Mouse (Mus musculus): ENCODE measurements around the gene St6galnac3. TPM values are rescaled to one million over a fixed set of nuclear protein-coding genes. Genes with fewer than 3 reads are reported as not detected.

St6galnac3 gene
- total and polyA plus RNA-seq, 3 experiments: 0.08 to 1.1 (median 0.38) TPM

DNA sequence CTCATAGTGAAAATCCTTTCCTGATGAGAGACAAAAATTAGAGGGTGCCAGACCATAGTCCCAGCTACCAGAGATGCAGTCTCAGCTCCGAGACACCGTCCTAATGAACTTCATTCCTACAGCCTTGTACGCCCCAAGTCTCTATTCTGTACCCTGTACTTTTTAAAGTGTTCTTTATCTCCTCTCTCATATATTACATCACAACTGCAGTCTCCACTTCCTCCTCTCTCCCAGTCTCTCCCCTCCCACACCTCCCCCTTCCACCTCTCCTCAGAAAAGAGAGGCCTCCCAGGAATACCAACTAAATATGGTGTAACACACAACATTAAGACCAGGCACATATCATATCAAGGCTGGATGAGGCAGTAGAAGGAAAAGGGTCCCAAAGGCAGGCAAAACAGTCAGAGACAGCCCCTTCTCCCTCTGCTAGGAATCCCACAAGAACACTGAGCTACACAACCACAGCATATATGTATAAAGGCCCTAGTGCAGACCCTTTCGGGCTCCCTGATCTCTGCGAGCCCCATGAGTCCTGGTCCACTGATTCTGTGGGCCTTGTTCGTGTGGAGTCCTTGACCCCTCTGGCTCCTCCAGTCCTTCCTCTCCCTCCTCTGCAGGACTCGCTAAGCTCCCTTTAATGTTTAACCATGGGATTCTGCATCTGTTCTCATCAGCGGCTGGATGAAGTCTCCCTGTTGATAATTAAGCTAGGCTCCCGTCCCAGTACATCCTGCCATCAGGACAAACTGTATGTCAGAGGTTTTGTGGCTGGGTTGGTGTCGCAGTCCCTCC, 502.2 kb downstream of the St6galnac3 start:
- no peak for DNase-seq (ENCODE audit: extremely low read depth)
- Histone ChIP-seq H3K27ac (ENCODE audit: insufficient read depth, low read depth) (no peak overlapping the region), H3K9ac (ENCODE audit: insufficient read depth, low read depth) (no peak overlapping the region), H3K4me2 (ENCODE audit: insufficient read depth, low read depth, poor library complexity, severe bottlenecking) (no peak overlapping the region), H3K27me3 (replicated peaks) (no peaks in the 10 kb centered on the region), H3K79me2 (replicated peaks; ENCODE audit: control insufficient read depth, extremely low read depth, insufficient read depth, poor library complexity, severe bottlenecking) (no peaks in the 10 kb centered on the region), H3K4me1 (ENCODE audit: control insufficient read depth in 1 of 2, insufficient read depth in 2 of 2) (peaks cover 4 to 23% of the 10 kb centered on the region in 2 experiments; a peak in 2 of 4 replicates), H3K36me3 (replicated peaks in 1 of 2; ENCODE audit: control insufficient read depth in 1 of 2, insufficient read depth in 1 of 2, low read length in 1 of 2) (no peaks in the 10 kb centered on the region), H3K4me3 (replicated peaks in 1 of 3; ENCODE audit: low read depth in 2 of 3, low read length in 2 of 3, poor library complexity in 1 of 3) (no peak overlapping the region), H3K9me3 (replicated peaks; ENCODE audit: low read length) (no peaks in the 10 kb centered on the region)
- no peak for TF ChIP-seq SIN3A (IDR thresholded peaks at IDR 0.05; ENCODE audit: low read length)
- dilution Hi-C loops (cut with MboI; ENCODE audit: extremely low pct_ligation_motif_present, extremely low pct_unique_long_range_greater_than_20kb, low sequenced_read_pairs): no loop called here
- in situ Hi-C loops (cut with MboI; ENCODE audit: low pct_ligation_motif_present, low pct_unique_long_range_greater_than_20kb, low sequenced_read_pairs): no loop called here

- dilution Hi-C loops (cut with MboI; ENCODE audit: extremely low pct_ligation_motif_present, extremely low pct_unique_long_range_greater_than_20kb, low sequenced_read_pairs) (no loop called here), in situ Hi-C loops (cut with MboI; ENCODE audit: low pct_ligation_motif_present, low pct_unique_long_range_greater_than_20kb, low sequenced_read_pairs) (no loop called here)
- Histone ChIP-seq H3K79me2 (replicated peaks; ENCODE audit: control insufficient read depth, extremely low read depth, insufficient read depth, poor library complexity, severe bottlenecking) (no peaks in the 10 kb centered on the region), H3K9ac (ENCODE audit: insufficient read depth, low read depth) (no peak overlapping the region), H3K9me3 (replicated peaks; ENCODE audit: low read length) (no peaks in the 10 kb centered on the region), H3K4me3 (replicated peaks in 1 of 3; ENCODE audit: low read depth in 2 of 3, low read length in 2 of 3, poor library complexity in 1 of 3) (no peak overlapping the region), H3K4me2 (ENCODE audit: insufficient read depth, low read depth, poor library complexity, severe bottlenecking) (no peak overlapping the region), H3K4me1 (ENCODE audit: control insufficient read depth in 1 of 2, insufficient read depth in 2 of 2) (peaks cover 2 to 15% of the 10 kb centered on the region in 2 experiments; a peak in 2 of 4 replicates), H3K27ac (ENCODE audit: insufficient read depth, low read depth) (no peak overlapping the region), H3K36me3 (replicated peaks in 1 of 2; ENCODE audit: control insufficient read depth in 1 of 2, insufficient read depth in 1 of 2, low read length in 1 of 2) (no peaks in the 10 kb centered on the region), H3K27me3 (replicated peaks) (no peaks in the 10 kb centered on the region)
- DNase-seq (ENCODE audit: extremely low read depth): no peak
- TF ChIP-seq E2F4 (IDR thresholded peaks at IDR 0.05; ENCODE audit: insufficient replicate concordance, low read depth, low read length) (no peak), BHLHE40 (IDR thresholded peaks at IDR 0.05; ENCODE audit: low read depth, low read length) (no peak)
These were observed 505.6 kb downstream of the St6galnac3 start for GRCm38 (mm10) chr3:153219391-153219790.

GRCm38 (mm10) chr3:153208186-153208585, 516.8 kb downstream of the St6galnac3 start:
- no peaks in the 10 kb centered on the region for H3K27me3 ChIP-seq (replicated peaks)
- in situ Hi-C loops (cut with MboI; ENCODE audit: low pct_ligation_motif_present, low pct_unique_long_range_greater_than_20kb, low sequenced_read_pairs) (no loop called here), dilution Hi-C loops (cut with MboI; ENCODE audit: extremely low pct_ligation_motif_present, extremely low pct_unique_long_range_greater_than_20kb, low sequenced_read_pairs) (no loop called here)
- H3K4me2 ChIP-seq (ENCODE audit: insufficient read depth, low read depth, poor library complexity, severe bottlenecking): no peak overlapping the region
- H3K4me3 ChIP-seq (replicated peaks in 1 of 3; ENCODE audit: low read depth in 2 of 3, low read length in 2 of 3, poor library complexity in 1 of 3): no peak overlapping the region
- no peaks in the 10 kb centered on the region for H3K9me3 ChIP-seq (replicated peaks; ENCODE audit: low read length)
- DNase-seq (ENCODE audit: extremely low read depth): no peak
- H3K36me3 ChIP-seq (replicated peaks in 1 of 2; ENCODE audit: control insufficient read depth in 1 of 2, insufficient read depth in 1 of 2, low read length in 1 of 2): no peaks in the 10 kb centered on the region
- no peak overlapping the region for H3K9ac ChIP-seq (ENCODE audit: insufficient read depth, low read depth)
- no peaks in the 10 kb centered on the region for H3K79me2 ChIP-seq (replicated peaks; ENCODE audit: control insufficient read depth, extremely low read depth, insufficient read depth, poor library complexity, severe bottlenecking)
- TF ChIP-seq RAD21 (IDR thresholded peaks at IDR 0.05; ENCODE audit: low read depth, low read length): no peak
- TF ChIP-seq ZMIZ1 (IDR thresholded peaks at IDR 0.05; ENCODE audit: low read depth, low read length): no peak
- TF ChIP-seq ZC3H11A (IDR thresholded peaks at IDR 0.05; ENCODE audit: low read depth, low read length): no peak
- no peak for TF ChIP-seq TCF12 (IDR thresholded peaks at IDR 0.05; ENCODE audit: low read depth, low read length)
- no peak for TF ChIP-seq CHD1 (IDR thresholded peaks at IDR 0.05; ENCODE audit: low read depth, low read length)
- no peak for TF ChIP-seq RCOR1 (conservative IDR thresholded peaks at IDR 0.05; ENCODE audit: low read depth, low read length)
- TF ChIP-seq TBP (conservative IDR thresholded peaks at IDR 0.05; ENCODE audit: low read depth, low read length): no peak
- no peak for TF ChIP-seq USF1 (IDR thresholded peaks at IDR 0.05; ENCODE audit: low read depth, low read length)
- TF ChIP-seq E2F4 (IDR thresholded peaks at IDR 0.05; ENCODE audit: insufficient replicate concordance, low read depth, low read length): no peak
- no peak for TF ChIP-seq CTCF (conservative IDR thresholded peaks at IDR 0.05 in 1 of 2, IDR thresholded peaks at IDR 0.05 in 1 of 2; ENCODE audit: low read depth in 2 of 2, low read length in 2 of 2)
- TF ChIP-seq EP300 (IDR thresholded peaks at IDR 0.05; ENCODE audit: low read length): no peak
- TF ChIP-seq JUND (conservative IDR thresholded peaks at IDR 0.05; ENCODE audit: low read depth, low read length): no peak
- no peak for TF ChIP-seq NRF1 (IDR thresholded peaks at IDR 0.05; ENCODE audit: low read depth, low read length)
- no peak for TF ChIP-seq ZKSCAN1 (IDR thresholded peaks at IDR 0.05; ENCODE audit: borderline replicate concordance, low read depth, low read length)
- no peak for TF ChIP-seq ETS1 (conservative IDR thresholded peaks at IDR 0.05; ENCODE audit: low read depth, low read length)
- TF ChIP-seq NELFE (IDR thresholded peaks at IDR 0.05; ENCODE audit: low read depth, low read length): no peak
- TF ChIP-seq MYC (IDR thresholded peaks at IDR 0.05; ENCODE audit: low read depth, low read length): no peak
- peaks cover 0 to 7% of the 10 kb centered on the region in 2 experiments; a peak in 1 of 4 replicates for H3K4me1 ChIP-seq (ENCODE audit: control insufficient read depth in 1 of 2, insufficient read depth in 2 of 2)
- no peak overlapping the region for H3K27ac ChIP-seq (ENCODE audit: insufficient read depth, low read depth)

Measured in CH12.LX (cell line).